Mouse (Mus musculus) testis, adult 2 months (tissue): ENCODE data around the gene Cdc14a. TPM values are rescaled to one million over a fixed set of nuclear protein-coding genes. Genes with fewer than 3 reads are reported as not detected.

ENCODE experiments used
- H3K27ac ChIP-seq: fragments of 200-500 bp; 2 replicates; pipeline ENCODE4 v1.5.1; 2012; ENCODE audit warnings: low read depth, low read length; ENCODE audit not compliant: control insufficient read depth, insufficient read depth
- H3K27me3 ChIP-seq: fragments of 200-500 bp; 2 replicates; pipeline ENCODE4 v1.6.1; 2012; ENCODE audit warnings: mild to moderate bottlenecking, low read length, moderate library complexity; ENCODE audit not compliant: control insufficient read depth, insufficient read depth
- H3K36me3 ChIP-seq: fragments of 200-500 bp; 2 replicates; pipeline ENCODE4 v1.6.1; 2012; ENCODE audit warnings: mild to moderate bottlenecking, low read length; ENCODE audit not compliant: control insufficient read depth, insufficient read depth
- H3K4me1 ChIP-seq: fragments of 200-500 bp; 2 replicates; pipeline ENCODE4 v1.6.1; 2012; ENCODE audit warnings: low read length; ENCODE audit not compliant: control insufficient read depth, insufficient read depth
- H3K4me3 ChIP-seq: fragments of 200-500 bp; 2 replicates; pipeline ENCODE4 v1.5.1; 2012; ENCODE audit warnings: low read depth, mild to moderate bottlenecking, low read length, moderate library complexity, mixed read lengths; ENCODE audit not compliant: control insufficient read depth
- CTCF ChIP-seq: fragments of 200-500 bp; IDR thresholded peaks from 2 replicates; pipeline ENCODE4 v1.5.1; 2012; ENCODE audit warnings: low read depth, mild to moderate bottlenecking, inconsistent platforms, low read length, moderate library complexity; ENCODE audit not compliant: control insufficient read depth, insufficient read depth, insufficient replicate concordance
- POLR2A ChIP-seq: fragments of 200-500 bp; IDR thresholded peaks from 2 replicates; pipeline ENCODE4 v1.6.1; 2012; ENCODE audit warnings: low read depth, mild to moderate bottlenecking, inconsistent platforms, low read length, moderate library complexity; ENCODE audit not compliant: control insufficient read depth
- polyA plus RNA-seq: library from polyadenylated mRNA; depleted of rRNA; stranded (reverse); fragments of >200 nt; gene quantifications from 2 replicates; pipeline ENCODE4 v1.2.3, GENCODE M21; 2012

Gene Cdc14a
- polyA plus RNA-seq, 1 experiment, result 64.6 TPM

DNA sequence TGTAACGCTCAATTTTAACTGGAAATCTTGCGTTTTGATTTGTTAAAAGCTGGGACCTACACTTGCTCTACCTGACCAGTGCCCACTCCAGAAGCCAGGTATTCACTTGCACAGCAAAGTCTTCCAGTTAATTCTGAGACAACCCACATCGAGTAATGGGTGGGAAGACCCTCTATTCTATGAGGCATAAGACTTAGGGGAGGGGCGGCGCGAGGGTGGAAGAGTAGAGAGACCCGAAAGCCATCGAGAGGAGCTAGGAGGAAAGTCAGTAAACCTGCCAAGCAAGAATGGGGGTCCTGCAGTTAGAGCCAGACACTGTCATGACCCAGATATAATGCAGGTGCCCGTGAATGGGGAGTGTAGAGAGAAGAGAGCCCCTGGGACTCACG is 96.2 kb downstream of the Cdc14a start:
- H3K27ac ChIP-seq, result no peak overlapping the region
- TF ChIP-seq CTCF (no peak), POLR2A (no peak)
- H3K4me1 ChIP-seq, result peaks cover 12% of the 10 kb centered on the region
- no peaks in the 10 kb centered on the region for H3K36me3 ChIP-seq
- no peaks in the 10 kb centered on the region for H3K27me3 ChIP-seq
- H3K4me3 ChIP-seq, result no peak overlapping the region

GRCm38 (mm10) chr3:116327001-116327615 is 96.7 kb downstream of the Cdc14a start:
- TF ChIP-seq POLR2A, result no peak; the same call in 1 of the 2 replicates
- peak; percentile 98; the same call in 1 of the 2 replicates for TF ChIP-seq CTCF
- Histone ChIP-seq H3K27me3 (no peaks in the 10 kb centered on the region), H3K36me3 (no peaks in the 10 kb centered on the region), H3K4me1 (peaks cover 12% of the 10 kb centered on the region), H3K27ac (peak overlapping the region; percentile 76; the same call in 1 of the 2 replicates), H3K4me3 (peak overlapping the region; percentile 69)

- no peaks in the 10 kb centered on the region for H3K36me3 ChIP-seq
Observed at GRCm38 (mm10) chr3:116325501-116325900, 98.3 kb downstream of the Cdc14a start.

GRCm38 (mm10) chr3:116319696-116320095 is 104.1 kb downstream of the Cdc14a start:
- Histone ChIP-seq H3K36me3 (no peaks in the 10 kb centered on the region), H3K27ac (no peak overlapping the region), H3K27me3 (no peaks in the 10 kb centered on the region), H3K4me3 (no peak overlapping the region), H3K4me1 (no peaks in the 10 kb centered on the region)
- TF ChIP-seq CTCF (no peak), POLR2A (no peak)

More at GRCm38 (mm10) chr3:116325501-116325900, 98.3 kb downstream of the Cdc14a start:
- TF ChIP-seq POLR2A (no peak), CTCF (no peak)
- Histone ChIP-seq H3K27me3 (no peaks in the 10 kb centered on the region), H3K27ac (no peak overlapping the region), H3K4me1 (peaks cover 12% of the 10 kb centered on the region), H3K4me3 (no peak overlapping the region)

GRCm38 (mm10) chr3:116311838-116312237 is 112.0 kb downstream of the Cdc14a start:
- H3K27ac ChIP-seq, result no peak overlapping the region
- no peaks in the 10 kb centered on the region for H3K27me3 ChIP-seq
- no peak for TF ChIP-seq CTCF
- TF ChIP-seq POLR2A, result no peak
- no peaks in the 10 kb centered on the region for H3K36me3 ChIP-seq
- H3K4me3 ChIP-seq, result no peak overlapping the region
- H3K4me1 ChIP-seq, result no peaks in the 10 kb centered on the region

DNA sequence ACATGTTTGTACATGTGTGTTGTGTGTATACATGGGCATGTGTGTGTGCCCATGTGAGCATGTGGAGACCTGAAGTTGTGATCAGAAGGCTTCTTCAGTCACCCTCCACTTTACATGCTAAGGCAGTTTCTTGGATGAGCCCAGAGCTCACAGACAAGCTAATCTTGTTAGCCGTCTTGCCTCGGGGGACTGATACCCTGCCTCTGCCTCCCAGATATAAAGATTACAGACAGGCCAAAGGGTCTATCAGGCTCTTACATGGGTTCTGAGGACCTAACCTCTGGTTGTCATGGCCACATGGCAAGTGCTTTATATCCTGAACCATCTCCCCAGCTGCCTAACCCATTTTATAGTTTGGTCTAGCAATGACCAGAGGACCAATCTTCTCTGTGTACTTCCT is 112.7 kb downstream of the Cdc14a start:
- H3K27ac ChIP-seq, result no peak overlapping the region
- no peak overlapping the region for H3K4me3 ChIP-seq
- no peaks in the 10 kb centered on the region for H3K4me1 ChIP-seq
- no peaks in the 10 kb centered on the region for H3K27me3 ChIP-seq
- no peaks in the 10 kb centered on the region for H3K36me3 ChIP-seq
- TF ChIP-seq CTCF (no peak), POLR2A (no peak)

DNA sequence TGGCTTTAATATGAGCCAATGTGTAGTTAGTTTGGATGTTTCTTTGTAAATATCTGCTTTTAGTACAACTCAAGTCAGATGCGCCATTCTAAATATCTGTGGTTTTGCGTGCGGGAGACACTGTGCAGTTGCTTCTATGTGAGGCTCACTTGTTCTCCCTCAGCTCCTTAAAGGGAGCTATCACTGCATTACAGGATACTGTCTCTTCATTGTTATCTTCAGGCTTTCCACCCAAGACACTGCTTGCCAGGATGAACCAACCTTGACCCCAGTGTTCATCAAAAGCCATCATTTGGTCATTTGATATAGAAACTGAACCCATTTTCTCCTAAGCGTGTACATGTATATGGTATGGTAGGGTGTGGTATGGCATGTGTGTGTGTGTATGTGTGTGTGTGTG is 113.2 kb downstream of the Cdc14a start:
- Histone ChIP-seq H3K4me3 (no peak overlapping the region), H3K36me3 (no peaks in the 10 kb centered on the region), H3K4me1 (no peaks in the 10 kb centered on the region), H3K27me3 (no peaks in the 10 kb centered on the region), H3K27ac (no peak overlapping the region)
- no peak for TF ChIP-seq POLR2A
- TF ChIP-seq CTCF, result no peak
